Mouse (Mus musculus) macrophage (primary cell): ENCODE measurements around the gene Cmc1. TPM values are rescaled to one million over a fixed set of nuclear protein-coding genes. Genes with fewer than 3 reads are reported as not detected.
"Not testable (repeated sequence)": the region's sequence is repeated elsewhere in the genome, so short reads cannot be mapped to it uniquely, and the experiment has no call there.

Experiments
- H3K27ac ChIP-seq: fragments of 350-480 bp; formaldehyde crosslinking; 2 replicates; pipeline ENCODE4 v1.9.0; 2021
- H3K36me3 ChIP-seq: fragments of 350-480 bp; formaldehyde crosslinking; 2 replicates; pipeline ENCODE4 v1.9.0; 2021; ENCODE audit errors: inconsistent target
- H3K4me3 ChIP-seq: fragments of 350-480 bp; formaldehyde crosslinking; 2 replicates; pipeline ENCODE4 v1.9.0; 2021; ENCODE audit errors: inconsistent target
- H3K79me2 ChIP-seq: fragments of 350-480 bp; formaldehyde crosslinking; 2 replicates; pipeline ENCODE4 v1.9.0; 2021; ENCODE audit errors: inconsistent target
- WGBS: methylation state at CpG from one replicate; pipeline ENCODE4 v1.1.7; 2026; ENCODE audit warnings: inconsistent platforms; ENCODE audit not compliant: missing documents; 5-methylcytosine and 5-hydroxymethylcytosine counted together
- polyA plus RNA-seq: library from polyadenylated mRNA; stranded (reverse); fragments of 250-400 nt; gene quantifications from 3 replicates; pipeline ENCODE4 v1.2.4, GENCODE M21; 2018; ENCODE audit warnings: inconsistent platforms

Gene Cmc1
- polyA plus RNA-seq, 1 experiment from 2014 or later: 46.0 TPM

DNA sequence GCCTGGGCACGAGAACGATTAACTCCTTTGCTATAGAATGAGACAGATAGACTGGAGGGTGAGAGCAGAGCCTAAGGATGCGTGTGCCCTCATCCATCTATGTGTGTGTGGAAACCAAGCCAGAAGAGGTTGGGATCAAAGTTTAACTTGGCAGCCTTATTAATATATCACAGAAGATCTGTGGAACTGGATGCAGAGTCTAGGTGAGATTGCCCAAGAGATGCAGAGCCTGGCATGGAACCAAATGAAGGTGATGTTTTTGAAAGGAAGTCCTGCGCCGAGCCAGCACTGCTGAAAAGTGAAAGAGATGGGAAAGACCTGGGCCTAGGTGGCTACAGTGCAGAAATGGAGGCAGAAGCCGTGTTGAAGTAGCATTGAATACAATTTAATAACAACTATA lies 11.6 kb upstream of the Cmc1 start:
- H3K79me2 ChIP-seq: no peaks in the 10 kb centered on the region
- H3K4me3 ChIP-seq: no peak overlapping the region
- H3K36me3 ChIP-seq: no peaks in the 10 kb centered on the region
- 91% methylated on average over 6 of the region's 6 CpGs for WGBS
- no peak overlapping the region for H3K27ac ChIP-seq

DNA sequence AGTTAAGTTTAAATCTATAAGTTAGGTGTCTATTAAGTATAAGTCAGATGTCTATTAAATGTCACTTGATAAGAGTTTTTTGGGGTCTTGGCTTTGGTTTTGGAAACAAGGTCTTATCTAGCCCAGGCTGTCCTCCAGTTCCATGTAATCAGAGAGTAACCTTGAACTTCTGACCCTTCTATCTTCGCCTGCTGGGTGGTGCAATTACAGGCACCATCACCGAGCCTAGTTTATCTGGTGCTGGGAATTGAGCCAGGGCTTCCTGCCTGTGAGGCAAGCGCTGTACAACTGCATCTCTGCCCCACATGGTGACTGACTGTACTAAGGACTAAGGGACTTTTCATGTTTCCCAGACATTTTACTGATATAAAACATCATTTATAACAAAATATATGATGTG lies 10.0 kb upstream of the Cmc1 start:
- H3K79me2 ChIP-seq: no peaks in the 10 kb centered on the region
- H3K36me3 ChIP-seq: no peaks in the 10 kb centered on the region
- 74% methylated on average over 3 of the region's 3 CpGs for WGBS
- no peak overlapping the region for H3K27ac ChIP-seq
- no peak overlapping the region for H3K4me3 ChIP-seq

GRCm38 (mm10) chr9:118158201-118158600 lies 8.2 kb upstream of the Cmc1 start:
- Histone ChIP-seq H3K27ac (no peak overlapping the region), H3K36me3 (no peaks in the 10 kb centered on the region), H3K79me2 (no peaks in the 10 kb centered on the region), H3K4me3 (no peak overlapping the region)
- WGBS: 94% methylated on average over 4 of the region's 4 CpGs

GRCm38 (mm10) chr9:118157234-118157633 lies 7.3 kb upstream of the Cmc1 start:
- Histone ChIP-seq H3K27ac (no peak overlapping the region), H3K36me3 (no peaks in the 10 kb centered on the region), H3K79me2 (no peaks in the 10 kb centered on the region), H3K4me3 (no peak overlapping the region)
- 96% methylated on average over 3 of the region's 3 CpGs for WGBS

- Histone ChIP-seq H3K4me3 (no peak overlapping the region), H3K27ac (no peak overlapping the region), H3K36me3 (no peaks in the 10 kb centered on the region), H3K79me2 (no peaks in the 10 kb centered on the region)
- 92% methylated on average over 5 of the region's 5 CpGs for WGBS
Observed at GRCm38 (mm10) chr9:118154666-118155065, 4.7 kb upstream of the Cmc1 start.

GRCm38 (mm10) chr9:118151221-118151507 lies 1.2 kb upstream of the Cmc1 start:
- no peak overlapping the region for H3K27ac ChIP-seq
- no peak overlapping the region for H3K4me3 ChIP-seq
- no peaks in the 10 kb centered on the region for H3K36me3 ChIP-seq
- 69% methylated on average over 1 of the region's 1 CpGs for WGBS
- peaks cover 22% of the 10 kb centered on the region; the same call in 1 of the 2 replicates for H3K79me2 ChIP-seq

DNA sequence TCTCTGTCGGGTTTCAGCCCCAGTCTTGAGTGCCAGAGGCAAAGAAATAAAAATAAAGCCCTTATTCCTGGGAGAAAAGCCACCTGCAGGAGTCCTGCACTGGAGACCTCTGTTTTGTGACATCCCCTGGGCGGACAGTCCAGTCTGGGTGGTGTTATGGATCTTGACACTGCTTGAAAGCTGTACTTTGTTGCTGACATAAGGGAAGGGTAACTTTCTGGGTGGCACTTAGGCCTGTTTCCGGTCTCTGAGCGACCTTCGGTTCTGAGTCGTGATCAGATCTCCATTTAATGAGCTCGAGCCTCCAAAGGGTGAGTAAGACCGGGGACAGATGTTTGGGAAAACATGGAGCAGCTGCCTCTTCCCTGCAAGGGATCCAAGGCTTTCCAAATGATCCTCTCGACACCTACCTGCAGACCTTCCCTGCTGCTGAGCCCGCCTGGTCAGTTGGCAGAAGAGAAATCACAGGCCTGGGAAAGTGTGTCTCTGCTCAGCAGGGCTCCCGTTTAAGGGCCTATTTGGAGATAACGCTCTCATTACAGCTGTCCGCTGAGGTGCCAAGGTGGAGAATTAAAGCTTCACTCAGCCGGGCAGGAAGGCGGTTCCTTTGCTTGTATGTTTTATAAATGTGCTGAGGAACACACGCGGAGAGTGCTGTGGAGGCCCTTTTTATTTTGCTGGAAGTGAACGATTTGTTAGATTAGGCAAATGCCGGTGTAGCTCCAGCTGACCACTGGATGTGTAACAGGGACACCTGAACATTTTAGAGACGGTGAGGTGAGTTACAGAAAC lies 648 bp upstream of the Cmc1 start:
- H3K4me3 ChIP-seq: no peak overlapping the region
- H3K36me3 ChIP-seq: no peaks in the 10 kb centered on the region
- H3K27ac ChIP-seq: no peak overlapping the region
- peaks cover 26% of the 10 kb centered on the region; the same call in 1 of the 2 replicates for H3K79me2 ChIP-seq
- WGBS: 88% methylated on average over 20 of the region's 20 CpGs

GRCm38 (mm10) chr9:118140356-118140755 lies 9.6 kb downstream of the Cmc1 start:
- H3K79me2 ChIP-seq: peaks cover 28% of the 10 kb centered on the region; the same call in 1 of the 2 replicates
- H3K4me3 ChIP-seq, H3K27ac ChIP-seq: not testable (repeated sequence)
- peaks cover 24% of the 10 kb centered on the region for H3K36me3 ChIP-seq
- 69% methylated on average over 2 of the region's 3 CpGs for WGBS

- no peak overlapping the region for H3K27ac ChIP-seq
- no peak overlapping the region for H3K4me3 ChIP-seq
- H3K79me2 ChIP-seq: no peaks in the 10 kb centered on the region
- WGBS: 78% methylated on average over 2 of the region's 2 CpGs
- H3K36me3 ChIP-seq: peaks cover 4% of the 10 kb centered on the region; the same call in 1 of the 2 replicates
Observed at GRCm38 (mm10) chr9:118110360-118110710, 39.6 kb downstream of the Cmc1 start.

DNA sequence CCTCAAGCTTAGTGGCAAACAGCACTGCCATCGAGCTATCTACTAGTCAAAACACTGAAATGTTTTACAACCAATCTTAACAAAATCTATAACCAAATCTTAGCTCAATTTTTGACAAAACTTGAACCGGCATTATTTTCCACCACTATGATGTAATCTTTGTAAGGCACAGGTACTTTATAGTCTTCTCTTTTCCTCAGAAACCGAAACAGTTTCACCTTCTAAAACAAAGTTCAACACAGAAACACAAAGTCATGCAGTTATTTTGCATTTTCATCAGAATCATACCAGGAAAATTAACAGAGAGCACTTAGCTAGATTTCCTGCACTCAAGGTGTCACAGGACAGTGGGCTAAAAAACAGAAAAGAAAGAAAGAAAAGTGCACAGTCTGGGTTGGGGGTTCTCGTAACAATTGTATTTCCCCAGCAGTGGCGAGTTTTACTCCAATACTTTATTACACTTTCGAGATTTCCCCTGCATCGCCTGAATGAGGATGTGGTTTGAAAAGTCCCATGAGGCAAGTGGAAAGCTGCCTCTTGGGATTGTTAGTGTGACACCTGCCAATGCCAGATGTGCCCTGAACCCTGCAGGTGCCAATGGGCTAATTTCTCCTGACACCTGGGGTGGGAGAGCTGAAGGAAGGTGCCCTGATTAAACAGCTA lies 40.1 kb downstream of the Cmc1 start:
- Histone ChIP-seq H3K4me3 (no peak overlapping the region), H3K79me2 (no peaks in the 10 kb centered on the region), H3K27ac (no peak overlapping the region), H3K36me3 (peaks cover 2% of the 10 kb centered on the region; the same call in 1 of the 2 replicates)
- 49% methylated on average over 7 of the region's 7 CpGs for WGBS

DNA sequence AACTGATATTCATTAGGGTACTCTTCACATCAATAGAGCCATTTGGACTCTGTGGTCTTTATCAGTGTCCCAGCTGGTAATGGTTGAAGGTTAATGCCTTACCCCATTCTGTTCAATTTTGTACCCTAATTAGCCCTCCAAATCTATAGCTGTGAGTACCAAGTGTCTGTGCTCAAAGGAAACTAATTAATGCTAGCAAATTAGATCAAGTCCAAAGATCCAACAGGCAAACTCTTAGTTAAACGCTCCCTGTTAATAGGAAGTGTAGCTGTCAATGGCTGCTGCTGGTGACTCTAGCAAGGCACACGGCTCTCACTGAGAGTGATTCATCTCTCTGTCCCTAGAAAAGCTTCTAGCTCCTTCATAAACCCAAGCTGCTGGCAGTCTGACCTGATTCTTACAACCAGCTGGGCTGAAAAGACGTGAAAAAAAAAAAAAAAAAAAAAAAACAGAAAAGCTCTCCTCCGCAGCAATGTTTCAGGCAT lies 41.4 kb downstream of the Cmc1 start:
- 97% methylated on average over 3 of the region's 4 CpGs for WGBS
- Histone ChIP-seq H3K36me3 (no peaks in the 10 kb centered on the region), H3K79me2 (no peaks in the 10 kb centered on the region), H3K27ac (no peak overlapping the region), H3K4me3 (no peak overlapping the region)

GRCm38 (mm10) chr9:118101802-118102201 lies 48.2 kb downstream of the Cmc1 start:
- WGBS: 96% methylated on average over 2 of the region's 2 CpGs

GRCm38 (mm10) chr9:118100484-118100883 lies 49.5 kb downstream of the Cmc1 start:
- Histone ChIP-seq H3K36me3 (no peaks in the 10 kb centered on the region), H3K79me2 (no peaks in the 10 kb centered on the region; the same call in 1 of the 2 replicates), H3K4me3 (no peak overlapping the region), H3K27ac (no peak overlapping the region)
- WGBS: 100% methylated on average over 2 of the region's 2 CpGs

More at GRCm38 (mm10) chr9:118101802-118102201, 48.2 kb downstream of the Cmc1 start:
- no peak overlapping the region for H3K4me3 ChIP-seq
- no peak overlapping the region for H3K27ac ChIP-seq
- no peaks in the 10 kb centered on the region; the same call in 1 of the 2 replicates for H3K79me2 ChIP-seq
- H3K36me3 ChIP-seq: no peaks in the 10 kb centered on the region

GRCm38 (mm10) chr9:118099395-118099794 lies 50.6 kb downstream of the Cmc1 start:
- WGBS: 27% methylated on average over 4 of the region's 4 CpGs
- no peaks in the 10 kb centered on the region for H3K36me3 ChIP-seq
- no peak overlapping the region for H3K4me3 ChIP-seq
- H3K79me2 ChIP-seq: no peaks in the 10 kb centered on the region; the same call in 1 of the 2 replicates
- no peak overlapping the region for H3K27ac ChIP-seq

GRCm38 (mm10) chr9:118083834-118084233 lies 66.1 kb downstream of the Cmc1 start:
- WGBS: 96% methylated on average over 4 of the region's 4 CpGs
- Histone ChIP-seq H3K36me3 (no peaks in the 10 kb centered on the region), H3K27ac (no peak overlapping the region), H3K4me3 (no peak overlapping the region), H3K79me2 (no peaks in the 10 kb centered on the region)
